Mouse (Mus musculus) B cell, adult 2 months (primary cell): ENCODE measurements around the gene Gimap4.

Source experiments
- DNase-seq, 2 experiments: peaks; one replicate each; pipeline ENCODE4 v3.0.0; 2022

The Gimap4 gene

GRCm38 (mm10) chr6:48684319-48684718 is at the start of gene Gimap4:
Gene Gimap4 (plus strand): TSS chr6:48684549.
- no peak for DNase-seq

- no peak for DNase-seq
These were observed 49.2 kb upstream of the Gimap4 start for GRCm38 (mm10) chr6:48635105-48635504.

GRCm38 (mm10) chr6:48636515-48636914 is 47.8 kb upstream of the Gimap4 start:
- DNase-seq, result no peak

GRCm38 (mm10) chr6:48637811-48638500 is 46.4 kb upstream of the Gimap4 start:
- no peak for DNase-seq

GRCm38 (mm10) chr6:48638553-48638952 is 45.8 kb upstream of the Gimap4 start:
- DNase-seq, result no peak

GRCm38 (mm10) chr6:48641391-48641790 is 43.0 kb upstream of the Gimap4 start:
- no peak for DNase-seq

- peak; percentile 49 to 53 for DNase-seq
These were observed 41.5 kb upstream of the Gimap4 start for GRCm38 (mm10) chr6:48642764-48643292.

- peak; percentile 84 to 86 for DNase-seq
These were observed 38.6 kb upstream of the Gimap4 start for GRCm38 (mm10) chr6:48645660-48646308.

GRCm38 (mm10) chr6:48646309-48646690 is 38.0 kb upstream of the Gimap4 start:
- no peak for DNase-seq

- peak; percentile 84 to 89 for DNase-seq
These were observed 37.4 kb upstream of the Gimap4 start, which contains the start of gene Gimap8 for GRCm38 (mm10) chr6:48646995-48647394. Gene Gimap8 (plus strand): TSS chr6:48647234.

- no peak for DNase-seq
These were observed 36.7 kb upstream of the Gimap4 start for GRCm38 (mm10) chr6:48647611-48648010.

GRCm38 (mm10) chr6:48648779-48649178 is 35.6 kb upstream of the Gimap4 start:
- no peak for DNase-seq

- no peak for DNase-seq
These were observed 34.3 kb upstream of the Gimap4 start for GRCm38 (mm10) chr6:48650041-48650440.

GRCm38 (mm10) chr6:48658721-48659120 is 25.6 kb upstream of the Gimap4 start:
- DNase-seq, result no peak

- DNase-seq, result peak; percentile 40 to 58
These were observed 19.6 kb upstream of the Gimap4 start for GRCm38 (mm10) chr6:48664750-48665149.

GRCm38 (mm10) chr6:48665471-48665870 is 18.9 kb upstream of the Gimap4 start:
- no peak for DNase-seq

GRCm38 (mm10) chr6:48666159-48666586 is 18.2 kb upstream of the Gimap4 start:
- DNase-seq, result no peak

- no peak for DNase-seq
These were observed 16.3 kb upstream of the Gimap4 start for GRCm38 (mm10) chr6:48668022-48668421.

- no peak for DNase-seq
These were observed 14.8 kb upstream of the Gimap4 start for GRCm38 (mm10) chr6:48669446-48669969.

GRCm38 (mm10) chr6:48674291-48675058 is 9.9 kb upstream of the Gimap4 start:
- DNase-seq, result peak; percentile 47 to 52

- peak in 1 of 2 experiments; percentile 46 for DNase-seq
These were observed 8.9 kb upstream of the Gimap4 start for GRCm38 (mm10) chr6:48675400-48675930.

GRCm38 (mm10) chr6:48675931-48676859 is 8.2 kb upstream of the Gimap4 start, which contains the start of gene Gimap9:
Gene Gimap9 (plus strand): TSS chr6:48676129.
- DNase-seq, result peak; percentile 86
